Mouse (Mus musculus): ENCODE data around the gene Bicc1. TPM values are rescaled to one million over a fixed set of nuclear protein-coding genes. Genes with fewer than 3 reads are reported as not detected.

The Bicc1 gene
- total RNA-seq, 4 experiments from 2014 or later, result 4.8 to 7.1 (median 5.3) TPM

- DNase-seq (ENCODE audit: low spot score in 2 of 2), result peak in 1 of 2 experiments; percentile 6
These were observed 392 bp downstream of the Bicc1 start for GRCm38 (mm10) chr10:71158940-71159675.

- DNase-seq (ENCODE audit: low spot score in 2 of 2), result no peak
These were observed 2.9 kb downstream of the Bicc1 start for GRCm38 (mm10) chr10:71156569-71156968.

- DNase-seq (ENCODE audit: low spot score in 2 of 2), result no peak
These were observed 5.9 kb downstream of the Bicc1 start for GRCm38 (mm10) chr10:71153610-71154009.

GRCm38 (mm10) chr10:71153138-71153537 lies 6.4 kb downstream of the Bicc1 start:
- DNase-seq (ENCODE audit: low spot score in 2 of 2), result no peak

GRCm38 (mm10) chr10:71150486-71150885 lies 9.0 kb downstream of the Bicc1 start:
- DNase-seq (ENCODE audit: low spot score in 2 of 2), result peak in 1 of 2 experiments; percentile 23

GRCm38 (mm10) chr10:71148951-71149603 lies 10.4 kb downstream of the Bicc1 start:
- DNase-seq (ENCODE audit: low spot score in 2 of 2), result no peak

- no peak for DNase-seq (ENCODE audit: low spot score in 2 of 2)
These were observed 11.3 kb downstream of the Bicc1 start for GRCm38 (mm10) chr10:71148226-71148625.

- no peak for DNase-seq (ENCODE audit: low spot score in 2 of 2)
These were observed 12.6 kb downstream of the Bicc1 start for GRCm38 (mm10) chr10:71146681-71147615.

GRCm38 (mm10) chr10:71145801-71146200 lies 13.7 kb downstream of the Bicc1 start:
- no peak for DNase-seq (ENCODE audit: low spot score in 2 of 2)

- DNase-seq (ENCODE audit: low spot score in 2 of 2), result no peak
These were observed 15.3 kb downstream of the Bicc1 start for GRCm38 (mm10) chr10:71144191-71144590.

GRCm38 (mm10) chr10:71142568-71142967 lies 16.9 kb downstream of the Bicc1 start:
- no peak for DNase-seq (ENCODE audit: low spot score in 2 of 2)

GRCm38 (mm10) chr10:71140281-71140845 lies 19.1 kb downstream of the Bicc1 start:
- no peak for DNase-seq (ENCODE audit: low spot score in 2 of 2)

- DNase-seq (ENCODE audit: low spot score in 2 of 2), result no peak
These were observed 20.7 kb downstream of the Bicc1 start for GRCm38 (mm10) chr10:71138852-71139197.

GRCm38 (mm10) chr10:71138132-71138851 lies 21.2 kb downstream of the Bicc1 start:
- no peak for DNase-seq (ENCODE audit: low spot score in 2 of 2)

GRCm38 (mm10) chr10:71137606-71138005 lies 21.9 kb downstream of the Bicc1 start:
- no peak for DNase-seq (ENCODE audit: low spot score in 2 of 2)

- DNase-seq (ENCODE audit: low spot score in 2 of 2), result no peak
These were observed 28.2 kb downstream of the Bicc1 start for GRCm38 (mm10) chr10:71131333-71131732.

GRCm38 (mm10) chr10:71130261-71130660 lies 29.2 kb downstream of the Bicc1 start:
- no peak for DNase-seq (ENCODE audit: low spot score in 2 of 2)

- DNase-seq (ENCODE audit: low spot score in 2 of 2), result no peak
These were observed 31.6 kb downstream of the Bicc1 start for GRCm38 (mm10) chr10:71127951-71128331.

GRCm38 (mm10) chr10:71127278-71127950 lies 32.1 kb downstream of the Bicc1 start:
- no peak for DNase-seq (ENCODE audit: low spot score in 2 of 2)

GRCm38 (mm10) chr10:71123974-71124373 lies 35.5 kb downstream of the Bicc1 start:
- DNase-seq (ENCODE audit: low spot score in 2 of 2), result no peak
